Mouse (Mus musculus): ENCODE data around the gene Eif5b.
"Not testable (repeated sequence)": the region's sequence is repeated elsewhere in the genome, so short reads cannot be mapped to it uniquely, and the experiment has no call there.

Eif5b gene

DNA sequence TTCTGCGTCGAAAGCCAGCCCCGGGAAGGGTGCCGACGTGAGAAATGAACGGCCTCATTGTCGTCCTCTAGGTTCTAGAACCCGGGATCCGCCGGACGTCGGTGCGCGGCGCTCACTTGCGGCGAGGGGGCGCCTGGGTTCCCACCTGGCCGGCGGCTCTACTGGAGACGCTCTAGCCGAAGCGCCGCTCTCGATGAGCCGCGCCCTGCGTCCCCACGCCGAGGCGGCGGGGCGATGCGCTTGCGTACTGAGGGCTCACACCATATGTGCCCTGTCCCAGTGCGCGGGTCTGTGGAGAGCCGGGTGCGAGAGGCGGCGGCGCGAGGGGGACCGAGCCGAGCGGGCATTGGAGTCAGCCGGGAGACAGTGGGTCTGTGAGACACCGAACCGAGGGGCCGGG is at the start of gene Eif5b, which contains the start of gene Txndc9:
TSS of gene Eif5b (plus strand) at position 144 of the 400 bp plus-strand sequence.
TSS of gene Txndc9 (minus strand) at position 27 of the 400 bp plus-strand sequence.
- peak; percentile 90 for DNase-seq (ENCODE audit: low spot score)

DNA sequence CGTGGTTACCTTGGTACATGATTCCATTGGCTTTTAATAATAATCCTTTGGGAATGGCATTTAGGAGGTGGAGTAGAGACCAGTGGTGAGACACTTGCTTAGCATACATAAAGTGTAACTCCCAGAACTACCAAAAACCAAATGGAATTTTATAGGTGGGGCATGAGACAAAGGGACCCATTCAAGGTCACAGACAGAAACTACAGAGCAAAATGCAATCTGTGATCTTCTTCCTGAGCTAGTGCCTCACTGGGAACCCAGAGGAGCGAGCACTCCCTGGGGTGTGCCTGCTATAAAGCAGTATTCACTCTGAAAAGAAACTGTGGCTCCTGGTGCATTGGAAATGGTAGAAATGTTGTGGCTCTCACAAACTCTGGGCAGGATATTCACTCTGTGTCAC is 48.9 kb upstream of the Eif5b start:
- no peak for DNase-seq (ENCODE audit: low spot score)

GRCm38 (mm10) chr1:37954786-37955185 is 43.0 kb upstream of the Eif5b start:
- DNase-seq (ENCODE audit: low spot score): no peak

DNA sequence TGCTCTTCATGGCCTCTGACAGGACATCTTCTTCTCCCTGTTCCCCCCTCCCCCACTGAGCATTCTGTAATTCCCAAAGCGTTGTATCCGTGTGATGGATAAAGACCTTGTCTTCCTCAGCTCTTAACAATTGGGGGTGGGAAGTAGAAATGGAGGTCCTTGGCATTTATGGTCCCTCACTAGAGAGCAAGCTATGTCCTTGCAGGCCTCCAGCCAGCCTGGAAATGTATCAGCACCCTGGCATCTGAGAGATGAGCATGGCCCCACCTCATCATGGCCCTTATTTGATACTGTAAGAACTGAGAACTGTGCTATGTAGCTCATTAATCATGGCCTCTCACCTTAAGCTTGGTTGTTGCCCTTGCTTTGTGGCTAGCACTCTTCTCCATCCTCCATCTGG is 42.6 kb upstream of the Eif5b start:
- DNase-seq (ENCODE audit: low spot score): no peak

GRCm38 (mm10) chr1:37956690-37957431 is 40.9 kb upstream of the Eif5b start:
- DNase-seq (ENCODE audit: low spot score): no peak

DNA sequence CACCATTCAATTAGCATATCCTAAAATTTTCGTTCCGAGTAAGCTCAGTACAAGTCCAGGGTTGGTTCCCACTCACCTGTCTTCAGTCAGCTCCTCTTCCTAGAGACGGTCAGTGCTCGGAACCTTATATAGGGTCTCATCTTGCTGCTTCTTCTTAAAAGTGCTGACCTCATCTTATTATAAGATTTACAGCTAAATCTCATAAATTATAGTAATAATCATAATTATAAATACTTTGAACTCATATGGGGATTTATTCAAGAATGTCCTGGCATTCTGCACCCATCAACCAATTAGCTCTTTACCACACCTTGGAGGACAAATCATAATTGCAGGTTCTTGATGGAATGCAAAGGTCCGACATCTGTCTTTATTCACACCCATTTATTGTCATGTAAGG is 40.2 kb upstream of the Eif5b start, which contains the start of gene Lyg1:
TSS of gene Lyg1 (minus strand) at position 101 of the 400 bp plus-strand sequence.
- no peak for DNase-seq (ENCODE audit: low spot score)

DNA sequence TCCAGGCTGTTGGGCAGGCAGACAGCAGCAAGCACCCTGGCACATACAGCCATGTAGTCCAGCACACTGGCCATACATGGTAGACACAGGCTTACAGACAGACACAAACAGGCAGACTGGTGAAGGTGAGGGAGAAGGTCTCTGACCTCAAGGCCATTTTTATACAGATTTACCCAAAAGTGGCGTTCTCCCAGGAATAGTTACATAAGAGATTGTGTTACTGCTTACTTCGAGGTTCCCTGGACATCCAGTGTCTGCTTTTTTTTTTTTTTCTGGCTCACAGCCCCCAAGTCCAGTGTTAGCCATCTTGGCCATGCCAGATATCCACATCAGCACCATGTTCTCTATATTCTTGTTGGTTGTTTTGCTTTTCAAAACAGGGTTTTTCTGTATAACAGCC is 39.3 kb upstream of the Eif5b start:
- no peak for DNase-seq (ENCODE audit: low spot score)

DNA sequence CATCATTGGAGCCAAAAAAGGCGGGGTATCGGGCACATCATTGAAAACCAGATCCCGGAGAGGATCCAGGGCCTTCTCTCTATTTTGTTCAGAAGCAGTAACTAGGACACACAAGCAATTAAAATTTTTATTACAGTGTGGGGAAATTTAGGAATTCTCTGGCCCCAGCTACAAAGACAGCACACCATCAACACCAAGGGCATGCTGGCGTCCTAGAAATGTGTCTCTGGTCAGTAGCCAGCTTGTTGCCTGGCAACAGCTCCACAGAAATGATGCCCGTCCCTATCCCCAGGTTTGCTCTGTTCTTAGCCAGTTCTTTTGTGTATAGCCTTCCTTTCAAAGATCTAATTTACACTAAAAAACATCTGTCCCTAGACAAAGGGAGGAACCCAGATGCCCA is 38.3 kb upstream of the Eif5b start:
- no peak for DNase-seq (ENCODE audit: low spot score)

DNA sequence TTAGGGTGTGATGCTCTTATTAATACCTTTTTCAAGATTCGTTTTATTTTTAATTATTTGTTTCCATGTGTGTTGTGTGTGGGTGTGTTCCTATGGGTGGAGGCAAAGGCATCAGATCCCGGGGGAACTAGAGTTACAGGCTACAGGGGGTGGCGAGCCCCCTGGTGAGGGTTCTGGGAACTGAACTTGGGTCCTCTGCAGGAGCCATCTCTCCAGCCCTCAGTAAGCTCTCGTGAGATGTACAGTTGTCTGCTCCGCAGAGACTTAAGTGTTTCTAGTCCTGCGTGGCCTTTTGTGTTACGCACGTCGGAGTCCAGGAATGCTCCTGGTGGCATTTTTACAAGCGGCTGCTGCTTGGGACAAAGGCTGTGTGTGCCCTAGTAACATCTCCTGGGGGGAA is 32.2 kb upstream of the Eif5b start:
- no peak for DNase-seq (ENCODE audit: low spot score)

DNA sequence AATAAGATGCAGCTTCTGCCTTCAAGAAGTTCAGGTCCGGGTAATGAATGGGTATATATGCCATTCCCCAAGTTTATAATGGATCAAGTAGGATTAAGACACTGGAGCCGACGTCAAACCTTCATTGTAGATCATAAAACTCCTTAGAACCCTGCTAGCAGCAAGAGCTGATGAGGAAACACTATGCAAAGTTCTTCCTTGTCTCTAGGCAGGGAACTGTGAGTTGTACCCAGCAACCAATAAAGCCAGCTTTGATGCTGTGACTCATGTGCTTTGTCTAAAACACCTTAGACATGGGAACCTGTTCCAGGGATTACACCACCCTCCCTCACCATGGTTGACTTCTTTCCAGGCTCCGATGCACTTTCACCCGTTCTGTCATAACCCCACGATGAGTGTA is 29.1 kb upstream of the Eif5b start:
- no peak for DNase-seq (ENCODE audit: low spot score)

DNA sequence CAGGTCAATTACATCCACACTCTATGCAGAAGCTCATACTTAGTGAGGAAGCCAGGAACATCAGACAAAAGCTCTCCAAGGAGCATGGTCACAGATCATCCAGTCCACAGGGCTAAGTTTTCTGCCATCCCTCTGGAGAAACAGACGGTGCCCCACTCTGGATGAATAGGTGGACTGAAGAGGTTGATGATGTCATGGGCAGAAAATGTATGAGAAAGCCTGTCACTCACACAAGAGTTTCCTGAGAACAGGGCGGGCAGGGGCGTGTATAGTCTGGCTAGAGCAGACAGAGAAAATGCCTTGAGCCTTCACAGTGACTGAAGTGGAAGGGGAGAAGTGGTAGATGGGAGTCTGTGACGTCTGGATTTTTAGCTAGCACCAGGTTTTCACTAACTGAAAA is 26.3 kb upstream of the Eif5b start:
- no peak for DNase-seq (ENCODE audit: low spot score)

DNA sequence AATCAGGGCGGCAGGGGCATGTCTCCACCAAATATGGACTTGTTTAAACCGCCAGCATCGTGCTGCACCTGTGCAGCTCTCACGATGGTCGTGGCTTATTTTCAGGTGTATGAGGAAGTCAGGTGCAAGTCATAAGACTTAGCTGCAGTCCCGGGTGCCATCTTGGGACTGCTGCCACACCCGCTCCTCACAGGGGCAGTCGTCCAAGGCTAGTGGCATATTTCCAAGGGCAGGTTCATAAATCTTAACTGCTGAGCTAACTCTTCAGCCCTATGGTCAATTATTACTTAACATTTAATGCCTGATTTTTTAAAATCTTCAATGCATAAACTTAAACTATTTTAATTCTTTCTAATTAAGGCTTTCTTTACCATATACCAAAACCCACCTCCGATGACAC is 21.1 kb upstream of the Eif5b start:
- DNase-seq (ENCODE audit: low spot score): not testable (repeated sequence)

GRCm38 (mm10) chr1:37977303-37977702 is 20.5 kb upstream of the Eif5b start:
- no peak for DNase-seq (ENCODE audit: low spot score)

GRCm38 (mm10) chr1:37984326-37984725 is 13.5 kb upstream of the Eif5b start:
- DNase-seq (ENCODE audit: low spot score): no peak

GRCm38 (mm10) chr1:37985764-37986323 is 12.0 kb upstream of the Eif5b start:
- DNase-seq (ENCODE audit: low spot score): peak; percentile 20

DNA sequence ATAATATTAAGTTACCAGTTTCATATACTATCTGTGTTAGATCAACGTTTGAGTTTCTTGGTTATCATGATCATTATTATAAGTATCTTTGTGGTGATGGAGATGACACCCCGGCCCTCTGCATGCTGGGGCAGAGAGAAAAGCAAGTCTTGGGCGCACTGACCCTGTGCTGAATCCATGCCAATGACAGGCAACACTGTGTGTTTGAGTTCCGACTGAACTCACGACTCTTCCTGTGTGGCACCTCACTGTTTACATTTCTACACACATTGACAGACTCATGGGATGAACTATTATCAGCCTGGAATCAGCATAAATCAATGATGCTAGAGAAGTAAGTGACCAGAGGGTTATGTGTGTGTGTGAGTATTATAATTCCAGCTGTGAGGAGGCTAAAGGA is 10.0 kb upstream of the Eif5b start:
- no peak for DNase-seq (ENCODE audit: low spot score)

DNA sequence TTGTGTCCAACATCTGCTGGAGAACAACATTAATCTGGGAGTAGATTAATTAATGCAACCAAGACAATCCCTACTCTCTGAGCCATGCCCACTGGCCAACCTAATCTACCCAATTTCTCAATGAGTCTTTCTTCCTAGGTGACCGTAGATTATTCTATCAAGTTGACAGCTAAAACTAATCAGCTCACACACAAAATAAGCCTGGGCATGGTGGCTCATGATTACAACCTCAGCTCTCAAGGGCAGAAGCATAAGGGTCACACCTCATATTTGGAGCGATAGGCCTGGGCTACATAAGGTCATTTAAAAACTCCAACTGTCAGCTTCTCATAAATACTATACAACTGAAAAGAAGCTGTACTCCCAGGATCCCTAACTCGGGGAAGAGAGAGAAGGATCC is 1.6 kb upstream of the Eif5b start:
- DNase-seq (ENCODE audit: low spot score): no peak

GRCm38 (mm10) chr1:37996877-37997484 is 829 bp upstream of the Eif5b start:
- DNase-seq (ENCODE audit: low spot score): peak; percentile 98

- DNase-seq (ENCODE audit: low spot score): no peak
Measured at GRCm38 (mm10) chr1:37998371-37999199, 775 bp downstream of the Eif5b start.

DNA sequence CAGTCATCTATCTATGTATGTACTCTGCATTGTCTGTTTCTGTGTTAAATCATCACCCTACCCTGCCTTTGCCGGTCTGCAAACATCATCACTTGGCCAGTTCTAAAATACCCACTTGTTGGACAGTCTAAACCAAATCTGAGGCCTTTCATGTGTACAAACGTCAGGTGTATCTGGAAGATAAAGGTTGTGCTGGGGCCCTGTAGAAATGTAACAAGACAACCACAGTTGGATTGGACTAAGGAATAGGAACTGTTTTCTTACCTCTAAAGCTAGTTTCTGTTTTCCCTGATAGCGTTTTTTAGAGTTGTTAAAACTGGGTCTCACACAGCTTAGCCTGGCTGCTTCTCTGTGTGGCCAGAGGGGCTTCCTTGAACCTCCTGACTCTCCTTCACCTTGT is 1.7 kb downstream of the Eif5b start:
- no peak for DNase-seq (ENCODE audit: low spot score)

DNA sequence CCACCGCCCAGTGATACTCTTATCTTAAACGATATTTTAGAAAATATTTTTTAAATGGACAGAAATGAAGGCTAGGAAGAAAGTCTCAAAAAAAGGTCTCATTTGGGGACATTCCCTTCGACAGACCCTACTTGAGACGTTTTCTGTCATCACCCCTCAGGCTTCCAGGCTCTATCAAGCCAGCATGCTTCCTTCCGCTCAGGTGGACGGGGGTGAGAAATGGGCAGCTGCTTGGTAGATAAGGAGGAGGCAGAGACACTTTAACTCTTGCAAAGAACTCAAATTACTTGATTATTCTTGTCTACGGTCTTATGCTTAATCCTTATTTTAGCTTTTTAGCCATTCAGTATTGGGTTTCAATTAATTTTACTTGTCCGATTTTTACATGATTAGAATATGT is 3.0 kb downstream of the Eif5b start:
- DNase-seq (ENCODE audit: low spot score): no peak

GRCm38 (mm10) chr1:38001956-38002355 is 4.1 kb downstream of the Eif5b start:
- DNase-seq (ENCODE audit: low spot score): no peak

DNA sequence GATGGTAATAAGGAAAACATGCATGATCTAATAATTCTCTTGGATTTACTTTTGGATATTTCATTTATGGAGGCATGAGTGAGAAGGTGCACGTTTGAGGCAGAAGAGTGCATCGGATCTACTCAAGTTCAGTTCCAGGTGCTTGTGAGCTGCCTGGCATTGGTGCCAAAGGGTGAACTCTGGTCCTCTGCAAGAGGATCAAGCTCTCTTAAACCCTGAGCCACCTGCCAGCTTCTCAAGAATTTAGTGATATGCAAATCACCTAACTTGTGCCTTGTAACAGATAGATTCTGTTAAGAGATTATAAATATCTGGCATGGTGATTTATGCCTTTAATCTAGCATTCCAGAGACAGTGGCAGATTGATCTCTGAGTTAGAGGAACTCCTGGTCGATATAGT is 5.2 kb downstream of the Eif5b start:
- no peak for DNase-seq (ENCODE audit: low spot score)

Data from layer of hippocampus, adult 9-10 months (tissue).